Mouse (Mus musculus) testis, postnatal 14 days (tissue): Measurements from ENCODE around the gene Cuta.
"Not testable (repeated sequence)": the region's sequence is repeated elsewhere in the genome, so short reads cannot be mapped to it uniquely, and the experiment has no call there.

Source experiments
- DNase-seq: peaks from one replicate; pipeline ENCODE4 v3.0.0; 2021; ENCODE audit warnings: low spot score

Gene Cuta

DNA sequence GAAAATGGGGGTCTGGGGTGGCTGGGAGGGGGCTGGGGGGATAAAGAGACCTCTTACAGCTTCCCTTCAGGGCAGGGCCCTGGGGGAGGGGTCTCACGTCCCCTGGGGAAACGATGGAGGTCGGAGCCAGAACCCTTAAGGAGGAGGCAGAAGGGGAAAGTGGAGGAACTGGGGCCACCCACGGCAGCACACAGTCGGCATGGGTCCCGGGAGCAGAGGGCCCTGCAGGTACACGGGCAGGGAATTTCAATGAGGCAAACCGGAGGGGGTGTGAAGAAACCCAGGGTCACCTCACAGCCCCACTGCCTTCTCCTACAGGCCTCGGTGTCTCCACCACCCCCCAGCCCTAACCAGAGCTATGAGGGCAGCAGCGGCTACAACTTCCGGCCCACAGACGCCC, 2.9 kb downstream of the Cuta start:
- DNase-seq = no peak

DNA sequence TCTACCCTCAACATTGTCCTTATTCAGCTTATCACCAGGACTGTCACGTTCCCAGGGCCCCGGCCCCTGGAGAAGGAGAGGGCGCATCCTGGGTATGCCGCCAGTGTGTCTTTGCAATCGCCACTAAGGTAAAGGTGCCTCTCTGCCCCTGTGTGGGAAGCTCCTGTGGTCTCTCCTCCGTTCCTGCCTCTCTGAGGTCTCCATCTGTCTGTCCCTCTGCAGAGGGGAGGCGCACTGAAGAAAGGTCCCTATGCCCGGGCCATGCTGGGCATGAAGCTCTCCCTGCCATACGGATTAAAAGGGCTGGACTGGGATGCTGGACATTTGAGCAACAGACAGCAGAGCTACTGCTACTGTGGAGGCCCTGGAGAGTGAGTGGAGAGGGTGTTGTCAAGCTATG, 4.3 kb downstream of the Cuta start:
- DNase-seq = no peak

DNA sequence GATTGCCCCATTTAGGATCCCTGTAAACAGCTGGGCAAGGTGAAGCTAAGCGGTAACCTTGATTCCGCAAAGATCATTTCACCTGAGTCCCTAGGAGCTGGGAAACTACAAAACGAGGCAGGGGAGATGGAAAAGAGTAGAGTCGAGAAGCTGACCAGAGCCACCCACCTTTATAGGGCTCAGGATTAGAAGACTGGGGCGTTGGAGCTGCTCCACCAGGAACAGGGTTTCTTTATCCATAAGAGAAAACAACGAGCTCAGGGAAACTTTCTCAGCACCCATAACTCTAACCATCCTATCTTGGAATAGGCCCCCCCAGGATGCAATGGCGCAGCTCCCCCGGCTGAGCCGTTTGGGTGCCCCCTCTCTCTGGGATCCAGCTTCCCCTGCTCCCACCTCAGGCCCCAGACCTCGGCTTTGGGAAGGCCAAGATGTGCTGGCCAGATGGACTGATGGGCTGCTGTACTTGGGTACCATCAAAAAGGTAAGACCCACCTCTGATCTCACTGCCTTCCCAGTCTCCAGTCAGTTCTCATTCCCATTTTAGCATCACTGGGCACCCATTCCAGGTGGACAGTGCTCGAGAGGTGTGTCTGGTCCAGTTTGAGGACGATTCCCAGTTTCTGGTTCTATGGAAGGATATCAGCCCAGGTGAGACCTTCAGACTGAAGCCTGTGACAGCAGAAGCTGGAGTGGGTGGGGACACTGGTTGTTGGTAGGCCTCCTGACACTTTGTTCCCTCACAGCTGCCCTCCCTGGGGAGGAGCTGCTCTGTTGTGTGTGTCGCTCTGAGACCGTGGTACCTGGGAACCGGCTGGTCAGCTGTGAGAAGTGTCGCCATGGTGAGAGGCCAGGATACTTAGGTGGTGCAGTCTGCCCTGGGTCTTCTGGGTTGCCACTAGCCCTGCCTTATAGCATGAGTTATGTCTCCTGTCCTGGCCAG, 5.2 kb downstream of the Cuta start:
- DNase-seq = no peak

DNA sequence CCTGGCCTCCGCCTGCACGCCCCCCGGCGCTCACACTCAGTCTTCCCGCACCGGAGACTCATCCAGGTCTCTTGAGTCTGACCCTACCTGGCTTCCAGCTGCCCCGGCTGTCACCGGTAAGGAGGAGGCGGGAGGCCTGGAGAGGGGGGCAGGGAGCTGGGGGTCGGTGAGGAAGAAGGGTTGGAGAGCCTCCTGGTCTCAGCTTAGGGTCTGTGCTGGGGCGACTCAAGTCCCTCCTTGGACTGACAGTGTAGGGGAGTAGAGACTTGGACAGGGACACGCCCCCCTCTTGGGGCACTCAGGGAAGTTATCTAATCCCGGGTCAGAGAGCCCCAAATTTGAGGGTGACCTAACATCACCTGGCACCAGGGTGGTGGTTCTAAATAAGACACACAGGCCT, 6.0 kb downstream of the Cuta start:
- no peak for DNase-seq

DNA sequence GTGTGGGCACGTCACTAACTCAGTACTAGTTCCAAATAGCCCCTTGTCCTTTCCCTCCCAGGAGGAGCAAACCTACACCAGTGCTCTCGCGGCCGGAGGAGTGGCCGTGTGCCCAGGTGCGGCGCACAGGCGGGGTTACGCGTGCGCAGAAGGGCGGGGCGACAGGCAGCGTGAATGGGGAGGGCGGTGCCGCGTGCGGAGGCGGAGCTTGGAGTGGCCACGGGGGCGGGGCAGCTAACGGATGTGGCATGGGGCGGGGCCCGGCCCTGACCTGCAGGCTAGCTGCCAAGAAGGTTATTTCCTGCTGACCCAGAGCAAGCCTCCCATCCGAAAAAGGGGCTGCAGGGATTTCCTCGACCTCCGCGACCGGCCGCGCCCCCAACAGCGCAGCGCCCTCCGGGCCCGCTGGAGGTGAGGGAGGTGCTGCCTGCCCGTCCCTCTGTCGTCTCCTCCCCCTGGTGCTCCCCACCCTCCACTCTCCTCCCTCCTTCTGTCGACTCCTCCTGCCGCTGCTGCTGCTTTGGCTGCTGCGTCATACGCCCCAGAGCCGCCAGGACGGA, 6.5 kb downstream of the Cuta start, which contains the start of gene Phf1:
Gene Phf1, plus strand, starts transcription at position 214 of the 560 bp plus-strand sequence.
- DNase-seq = peak; percentile 96

DNA sequence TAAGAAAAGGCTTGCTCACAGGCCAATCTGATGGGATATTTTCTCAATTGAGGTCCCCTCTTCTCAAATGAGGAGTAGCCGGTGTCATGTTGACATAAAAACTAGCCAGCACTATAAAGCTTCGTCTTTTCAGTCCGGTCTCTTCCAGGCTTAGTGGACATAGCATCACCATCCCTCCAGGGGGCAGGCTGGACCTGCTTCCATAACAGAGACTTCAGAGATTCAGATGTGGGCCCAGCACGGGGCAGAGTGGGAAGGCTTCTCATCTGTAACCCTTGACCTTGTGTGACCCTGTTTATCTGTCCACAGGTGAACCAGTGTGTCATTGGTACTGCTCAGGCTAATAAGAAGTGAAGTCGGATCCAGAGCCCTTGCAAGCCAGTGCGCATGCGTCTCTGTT, 7.6 kb downstream of the Cuta start:
- not testable (repeated sequence) for DNase-seq

DNA sequence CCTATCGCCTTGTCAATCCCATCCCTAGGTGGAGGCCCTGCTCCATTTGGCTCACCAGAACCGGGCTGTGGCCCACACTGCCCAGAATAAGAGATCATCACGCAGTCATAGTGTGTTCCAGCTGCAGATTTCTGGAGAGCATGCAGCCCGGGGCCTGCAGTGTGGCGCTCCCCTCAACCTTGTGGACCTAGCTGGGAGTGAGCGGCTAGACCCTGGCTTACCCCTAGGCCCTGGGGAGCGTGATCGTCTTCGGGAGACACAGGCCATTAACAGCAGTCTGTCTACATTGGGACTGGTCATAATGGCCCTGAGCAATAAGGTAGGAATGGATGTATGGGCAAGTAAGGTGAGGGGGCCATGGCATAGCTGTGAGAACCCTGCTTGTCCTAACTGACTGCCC, 14.0 kb downstream of the Cuta start:
- not testable (repeated sequence) for DNase-seq

DNA sequence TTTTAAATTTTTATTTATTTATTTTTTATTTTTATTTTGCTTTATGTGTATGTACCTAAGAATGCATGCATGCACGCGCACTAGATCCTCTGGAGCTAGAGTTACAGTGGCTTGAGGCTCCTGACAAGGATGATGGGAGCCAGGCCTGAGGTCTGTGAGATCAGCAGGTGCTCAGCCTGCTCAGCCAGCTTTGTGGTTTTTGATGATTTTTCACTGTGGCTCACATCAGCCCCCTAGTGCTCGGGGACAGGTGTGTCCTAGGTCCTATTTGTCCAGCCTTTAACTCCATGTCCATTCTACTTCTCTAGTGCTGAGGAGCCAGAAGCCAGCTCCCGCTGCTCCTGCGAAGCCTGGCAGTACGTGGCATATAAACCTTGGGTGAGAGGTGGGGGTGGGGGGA, 17.0 kb downstream of the Cuta start:
- DNase-seq = not testable (repeated sequence)

DNA sequence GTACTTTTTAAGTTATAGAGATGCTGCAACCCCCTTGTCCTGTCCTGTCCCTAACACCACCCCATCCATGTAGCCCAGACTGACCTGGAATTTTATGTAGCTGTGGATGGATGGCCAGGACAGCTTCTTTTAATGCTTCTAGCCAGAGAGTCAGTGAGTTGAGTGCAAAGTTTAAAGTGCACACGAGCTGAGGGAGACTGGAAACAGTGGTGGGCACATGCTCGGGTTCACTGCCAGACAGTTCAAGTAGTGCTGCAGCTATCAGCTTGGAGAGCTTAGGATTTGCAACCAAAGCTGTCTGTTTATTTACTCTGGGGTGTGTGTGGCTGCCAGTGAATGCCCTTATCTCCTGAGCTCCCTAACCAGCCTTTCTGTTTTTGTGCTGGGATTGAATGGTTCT, 19.9 kb downstream of the Cuta start:
- not testable (repeated sequence) for DNase-seq

DNA sequence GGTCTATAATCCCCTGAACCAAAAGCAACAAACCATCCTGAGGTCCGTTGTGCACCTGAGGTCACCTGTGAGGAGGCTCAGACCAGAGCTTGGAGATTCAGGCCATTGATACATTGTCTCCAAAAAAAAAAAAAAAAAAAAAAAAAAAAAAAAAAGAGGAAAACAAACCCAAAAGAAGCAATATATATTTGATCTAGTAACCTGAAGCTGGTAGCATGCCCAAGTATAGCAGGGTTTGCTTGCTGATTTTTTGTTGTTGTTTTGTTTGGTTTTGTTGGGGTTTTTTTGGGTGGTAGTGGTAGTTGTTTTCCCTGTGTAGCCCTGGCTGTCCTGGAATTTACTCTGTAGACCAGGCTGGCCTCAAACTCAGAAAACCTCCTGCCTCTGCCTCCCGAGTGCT, 21.0 kb downstream of the Cuta start:
- no peak for DNase-seq

DNA sequence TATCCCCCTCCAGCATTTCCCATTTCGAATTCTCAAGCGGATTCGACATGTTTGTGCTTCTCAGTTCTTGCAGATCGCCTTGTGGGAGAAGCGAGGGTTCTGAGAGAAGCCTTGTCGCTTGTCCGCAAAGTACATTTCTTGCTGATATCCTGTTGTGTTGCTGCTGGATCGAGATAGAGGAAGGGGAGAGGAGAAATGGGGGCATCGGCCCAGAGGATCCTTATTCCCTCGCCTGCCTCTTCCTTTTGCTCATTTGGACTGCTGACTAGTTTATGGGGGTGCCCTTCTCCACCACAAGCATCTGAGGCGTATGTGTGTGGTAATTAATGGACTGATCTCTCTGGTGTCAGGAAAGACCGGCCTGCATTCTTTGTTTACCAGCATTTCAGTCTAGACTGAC, 21.8 kb downstream of the Cuta start:
- DNase-seq = not testable (repeated sequence)

DNA sequence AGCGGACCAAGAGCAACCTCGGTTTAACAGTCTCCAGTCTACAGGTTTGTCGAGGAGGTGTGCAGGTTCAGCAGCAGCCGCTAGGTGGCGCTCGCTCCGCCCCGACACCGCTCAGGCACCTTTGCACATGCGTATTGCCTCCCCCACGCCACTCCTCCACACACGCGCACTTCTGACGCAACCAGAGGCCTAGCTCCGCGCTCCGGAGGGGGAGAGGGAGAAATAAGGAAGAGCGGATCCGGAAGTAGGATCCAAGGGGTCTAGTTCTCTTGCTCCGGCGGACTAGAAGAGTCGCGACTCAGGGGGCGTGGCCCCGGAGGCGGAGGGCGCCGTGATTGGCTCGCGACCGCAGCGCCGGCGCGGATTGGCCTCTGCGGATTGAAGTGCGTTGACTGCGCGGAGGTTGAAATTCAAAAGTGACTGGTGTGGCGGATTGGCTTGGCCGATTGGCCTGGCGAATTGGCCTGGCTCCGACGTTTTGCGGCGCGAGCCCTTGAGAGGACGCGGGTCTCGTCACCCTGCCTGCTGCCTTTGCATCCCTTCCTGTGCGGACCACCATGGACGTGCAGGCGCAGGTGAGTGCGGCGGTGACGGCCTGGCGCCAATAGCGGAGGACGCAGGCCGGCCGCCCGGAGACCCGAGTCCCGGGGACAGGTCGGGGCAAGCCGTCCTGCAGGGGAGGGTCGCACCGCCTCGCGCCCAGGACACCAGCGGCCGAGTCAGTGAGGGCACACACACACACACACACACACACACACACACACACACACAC, 22.5 kb downstream of the Cuta start, which contains the start of gene Kifc5b:
Gene Kifc5b, plus strand, starts transcription at position 381 of the 772 bp plus-strand sequence.
- DNase-seq = peak; percentile 100

DNA sequence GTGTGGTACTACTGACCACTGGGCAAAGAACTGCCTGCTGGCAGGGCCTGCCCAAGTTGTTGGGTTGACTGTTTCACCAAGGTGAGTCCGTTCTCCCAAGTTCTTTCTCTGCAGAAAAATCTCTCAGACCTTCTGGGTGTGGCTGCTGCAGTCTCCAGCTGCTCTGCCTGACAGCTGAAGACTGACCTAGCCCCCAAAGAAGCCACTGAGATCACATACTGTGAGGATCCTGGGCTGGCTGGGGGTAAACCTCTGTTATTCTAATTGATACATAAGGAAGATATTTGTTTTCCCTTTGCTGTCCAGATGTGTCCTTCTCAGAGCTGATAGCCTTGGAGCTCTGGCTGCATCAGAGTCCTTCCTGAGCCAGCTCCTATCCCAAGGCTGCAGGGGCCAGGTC, 24.1 kb downstream of the Cuta start:
- no peak for DNase-seq

DNA sequence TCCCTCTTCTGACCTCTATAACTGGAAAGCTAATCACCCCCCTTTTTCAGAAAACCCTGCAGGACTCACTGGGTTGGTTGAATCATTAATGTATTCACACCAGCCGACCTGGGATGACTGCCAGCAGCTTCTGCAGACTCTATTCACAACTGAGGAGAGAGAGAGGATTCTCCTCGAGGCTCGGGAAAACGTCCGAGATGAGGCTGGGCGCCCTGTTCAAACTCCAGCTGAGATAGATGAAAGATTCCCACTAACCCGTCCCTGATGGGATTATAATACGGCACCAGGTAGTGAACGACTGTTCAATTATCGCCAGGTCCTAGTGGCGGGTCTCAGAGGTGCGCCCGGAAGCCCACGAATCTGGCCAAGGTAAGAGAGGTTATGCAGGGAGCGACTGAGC, 31.9 kb downstream of the Cuta start:
- not testable (repeated sequence) for DNase-seq

DNA sequence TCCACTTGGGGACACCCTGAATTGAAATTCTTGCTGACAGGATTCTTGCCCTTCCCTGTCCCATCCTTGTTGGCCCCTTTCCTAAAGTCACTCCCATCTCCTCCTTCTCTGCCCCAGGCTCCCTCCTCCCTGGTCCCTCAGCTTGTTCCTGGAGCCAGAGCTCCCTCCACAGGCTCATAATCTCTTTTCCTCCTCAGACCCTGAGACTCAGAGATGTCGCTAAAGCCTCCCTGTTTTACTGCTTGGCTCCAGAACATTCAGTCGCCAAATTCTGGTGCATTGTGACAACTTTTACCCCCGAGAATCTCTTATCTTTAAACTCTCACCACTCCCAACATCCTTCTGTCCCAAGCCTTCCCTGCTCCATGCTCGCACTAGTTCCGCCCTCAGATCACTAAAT, 35.0 kb downstream of the Cuta start:
- DNase-seq = no peak

DNA sequence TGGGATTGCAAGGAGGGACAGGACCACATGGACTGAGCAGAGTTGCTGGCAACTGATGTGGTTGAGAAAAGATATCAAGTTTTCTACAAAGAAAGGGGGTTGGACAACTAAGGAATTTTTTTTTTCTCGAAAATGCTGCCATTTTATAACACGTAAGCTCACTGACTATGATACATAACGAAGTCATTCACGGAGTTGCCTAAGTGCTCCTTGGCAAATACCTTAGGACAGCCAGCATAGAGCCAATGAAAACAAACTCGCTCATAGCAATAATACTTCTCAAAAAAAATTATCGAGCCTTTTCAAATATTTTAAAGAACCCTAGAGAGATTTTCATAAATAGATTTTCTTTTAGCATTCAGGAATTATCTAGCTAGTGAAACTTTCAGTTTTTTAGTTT, 38.5 kb downstream of the Cuta start:
- DNase-seq = no peak

DNA sequence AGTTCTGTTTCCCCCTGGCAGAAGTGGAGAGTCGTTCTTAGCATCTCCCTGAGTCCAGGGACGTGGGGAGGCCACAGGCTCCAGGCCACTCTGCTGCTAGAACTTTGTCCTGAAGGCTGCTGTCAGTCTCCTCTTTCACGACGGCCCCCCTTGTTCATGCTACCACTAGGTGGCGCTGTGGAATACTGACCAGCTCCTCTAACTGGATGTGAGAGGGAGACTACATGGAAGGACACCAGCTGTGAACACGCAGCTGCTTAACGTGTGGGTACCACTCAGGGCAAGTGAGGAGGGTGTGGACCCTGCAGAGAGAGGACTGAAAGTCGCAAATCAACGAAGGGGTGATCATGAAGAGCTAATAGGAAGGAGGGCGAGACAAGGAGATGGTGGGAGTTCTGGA, 43.8 kb downstream of the Cuta start:
- DNase-seq = peak; percentile 58

DNA sequence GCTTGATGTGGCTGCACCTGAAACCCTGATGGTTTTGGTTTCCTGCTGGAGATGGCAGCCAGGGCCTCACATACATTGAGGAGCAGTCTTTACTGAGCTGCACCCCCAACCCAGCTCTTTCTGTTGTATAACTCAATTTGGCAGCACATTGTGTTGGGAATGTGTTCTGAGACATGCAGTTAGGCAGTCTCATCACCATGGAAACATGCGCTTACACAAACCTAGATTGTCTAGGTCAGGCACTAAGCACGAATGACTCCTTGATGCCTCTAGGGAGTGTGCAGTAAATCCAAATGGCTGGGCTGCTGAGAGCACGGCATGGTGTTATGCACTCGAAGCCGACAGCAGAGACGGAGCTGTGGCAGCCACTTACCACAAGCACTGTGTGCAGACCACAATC, 45.0 kb downstream of the Cuta start:
- DNase-seq = no peak

DNA sequence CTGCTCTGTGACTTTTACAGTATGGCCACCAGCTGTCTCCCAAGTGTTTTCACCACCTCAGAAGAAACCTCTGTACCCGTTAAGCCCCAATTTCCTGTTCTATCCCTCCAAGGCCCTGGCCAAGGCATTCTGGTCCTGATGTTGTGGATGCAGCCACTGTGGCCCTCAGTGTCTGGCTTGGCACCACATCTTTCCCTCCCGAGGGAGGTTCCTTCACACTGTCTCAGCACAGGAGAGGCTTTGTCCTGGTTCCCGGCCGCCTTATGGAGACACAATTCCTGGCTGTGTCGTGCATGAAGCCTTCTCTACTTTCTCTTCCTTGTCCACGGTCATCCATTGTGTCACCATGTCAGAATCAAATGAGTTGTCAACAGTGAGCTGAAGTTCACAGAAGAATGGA, 45.9 kb downstream of the Cuta start:
- DNase-seq = no peak

DNA sequence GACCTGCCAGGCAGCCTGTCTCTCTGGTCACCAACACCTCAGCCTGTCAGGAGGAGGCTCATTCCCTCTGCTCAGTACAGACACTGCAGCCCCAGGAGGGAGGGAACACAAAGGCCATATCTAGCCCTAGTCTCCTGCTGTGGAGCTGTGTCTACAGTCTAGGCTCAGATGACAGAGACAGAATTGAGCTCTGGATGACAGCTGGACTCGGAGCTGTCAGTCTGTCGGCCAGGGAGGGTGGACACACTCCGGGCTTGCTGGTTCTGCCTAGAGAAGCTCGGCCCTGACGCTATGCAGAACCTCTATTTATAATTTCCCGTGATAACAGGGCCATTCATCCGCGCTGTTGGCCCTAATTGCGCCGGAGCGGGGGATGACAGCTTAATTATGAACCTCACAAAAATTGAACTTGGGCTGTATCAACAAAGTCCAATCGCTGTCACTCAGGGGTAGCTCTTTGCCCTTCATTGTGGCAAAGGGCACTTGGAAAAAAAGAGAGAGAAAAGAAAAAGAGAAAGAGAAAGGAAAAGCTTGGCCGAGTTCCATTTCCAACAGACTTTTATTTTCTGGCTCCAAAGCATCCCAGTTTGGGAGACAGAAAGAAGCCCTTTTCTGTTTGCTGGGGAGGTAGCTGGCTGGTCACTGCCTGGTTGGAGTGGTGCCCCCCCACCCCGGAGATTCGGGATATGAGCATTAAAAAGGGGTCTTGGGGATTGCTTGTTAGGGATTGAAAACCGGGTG, 46.6 kb downstream of the Cuta start:
- no peak for DNase-seq

DNA sequence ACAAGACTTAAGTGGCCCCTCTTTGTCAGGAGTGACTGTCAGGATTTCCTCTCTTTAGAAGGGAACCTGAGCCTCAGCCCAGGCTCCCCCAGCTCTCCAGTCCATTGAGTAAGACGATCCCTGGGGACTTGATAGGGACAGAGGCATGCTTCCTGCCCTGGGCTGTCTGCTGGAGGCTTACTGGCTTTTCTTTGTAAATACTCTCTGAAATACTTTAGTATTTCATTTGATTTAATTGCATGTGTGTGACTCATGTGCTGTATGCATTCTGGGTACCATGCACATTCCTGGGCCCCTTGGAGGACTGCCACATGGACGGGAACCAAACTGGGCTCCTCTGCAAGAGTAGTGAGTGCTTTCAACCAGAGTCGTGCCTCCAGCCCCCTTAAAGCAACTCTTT, 51.4 kb downstream of the Cuta start:
- no peak for DNase-seq
